Mouse (Mus musculus) CH12.LX (cell line): ENCODE data around the gene Ugcg.
"Not testable (repeated sequence)": the region's sequence is repeated elsewhere in the genome, so short reads cannot be mapped to it uniquely, and the experiment has no call there.

ENCODE experiments used
- BHLHE40 ChIP-seq: IDR thresholded peaks from 2 replicates; pipeline ENCODE4 v1.6.1; 2011; ENCODE audit warnings: mild to moderate bottlenecking, low read depth, low read length, improper control_type of control experiment
- CTCF ChIP-seq, 2 experiments: IDR thresholded peaks in 1 of 2; conservative IDR thresholded peaks in 1 of 2; 2 replicates each; pipeline ENCODE4 v1.5.1; 2011 to 2012; ENCODE audit warnings: low read depth in 2 of 2, low read length in 2 of 2, improper control_type of control experiment in 1 of 2, inconsistent platforms in 1 of 2, mild to moderate bottlenecking in 1 of 2, moderate library complexity in 1 of 2
- E2F4 ChIP-seq: IDR thresholded peaks from 2 replicates; pipeline ENCODE4 v1.6.1; 2011; ENCODE audit warnings: low read depth, low read length, improper control_type of control experiment; ENCODE audit not compliant: insufficient replicate concordance
- ELF1 ChIP-seq: IDR thresholded peaks from 2 replicates; pipeline ENCODE4 v1.6.1; 2014; ENCODE audit warnings: low read depth, mild to moderate bottlenecking, inconsistent platforms, low read length, improper control_type of control experiment
- EP300 ChIP-seq: IDR thresholded peaks from 2 replicates; pipeline ENCODE4 v1.6.1; 2011; ENCODE audit warnings: low read length, improper control_type of control experiment
- ETS1 ChIP-seq: conservative IDR thresholded peaks from 2 replicates; pipeline ENCODE4 v1.6.1; 2012; ENCODE audit warnings: low read depth, mild to moderate bottlenecking, inconsistent platforms, low read length, improper control_type of control experiment, moderate library complexity
- GABPA ChIP-seq: IDR thresholded peaks from 2 replicates; pipeline ENCODE4 v1.6.1; 2012; ENCODE audit warnings: low read depth, low read length, improper control_type of control experiment, inconsistent platforms; ENCODE audit not compliant: insufficient replicate concordance
- MAX ChIP-seq: IDR thresholded peaks from 2 replicates; pipeline ENCODE4 v1.6.1; 2011; ENCODE audit warnings: low read length, improper control_type of control experiment
- POLR2A ChIP-seq: IDR thresholded peaks from 2 replicates; pipeline ENCODE4 v1.6.1; 2011; ENCODE audit warnings: low read depth, mild to moderate bottlenecking, improper control_type of control experiment, low read length
- RAD21 ChIP-seq: IDR thresholded peaks from 2 replicates; pipeline ENCODE4 v1.6.1; 2011; ENCODE audit warnings: low read depth, mild to moderate bottlenecking, low read length, improper control_type of control experiment, moderate library complexity
- USF2 ChIP-seq: conservative IDR thresholded peaks from 2 replicates; pipeline ENCODE4 v1.6.1; 2011; ENCODE audit warnings: low read depth, low read length, improper control_type of control experiment

DNA sequence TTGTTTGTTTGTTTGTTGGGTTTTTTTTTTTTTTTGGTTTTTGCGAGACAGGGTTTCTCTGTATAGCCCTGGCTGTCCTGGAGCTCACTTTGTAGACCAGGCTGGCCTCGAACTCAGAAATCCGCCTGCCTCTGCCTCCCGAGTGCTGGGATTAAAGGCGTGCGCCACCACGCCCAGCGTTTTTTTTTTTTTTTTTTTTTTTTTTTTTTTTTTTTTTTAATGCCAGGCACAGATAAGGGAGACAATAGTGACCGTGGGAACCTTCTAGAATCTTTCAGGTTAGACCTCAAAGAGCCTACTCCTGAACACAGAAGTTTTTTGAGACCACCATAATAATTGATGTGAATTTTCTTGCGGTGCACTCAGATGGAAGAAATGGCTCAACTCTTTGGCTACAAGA is 72.5 kb downstream of the Ugcg start:
- TF ChIP-seq E2F4; ETS1; GABPA; BHLHE40; ELF1; EP300; POLR2A; USF2; CTCF (conservative IDR thresholded peaks at IDR 0.05 in 1 of 2, IDR thresholded peaks at IDR 0.05 in 1 of 2; ENCODE audit: low read depth in 2 of 2, low read length in 2 of 2); MAX; RAD21: not testable (repeated sequence)
